Mouse (Mus musculus) kidney, postnatal 0 days (tissue): Measurements from ENCODE around the gene Cyp2d11. TPM values are rescaled to one million over a fixed set of nuclear protein-coding genes. Genes with fewer than 3 reads are reported as not detected.

Source experiments
- ATAC-seq: fragments of 200-750 bp; cut with Nextera tagmentation; replicated peaks from 2 replicates; pipeline ENCODE4 v1.8.0; 2017; ENCODE audit warnings: low read depth, moderate number of reproducible peaks, moderate TSS enrichment, moderate library complexity; ENCODE audit not compliant: low FRiP score
- DNase-seq: peaks from one replicate; pipeline ENCODE4 v3.0.0-alpha.2; 2016; ENCODE audit warnings: low spot score
- H3K27ac ChIP-seq: fragments of 300-500 bp; sonication (generic); 2 replicates; pipeline ENCODE4 v1.5.1; 2014; ENCODE audit warnings: mild to moderate bottlenecking
- H3K27me3 ChIP-seq: fragments of 300-500 bp; sonication (generic); 2 replicates; pipeline ENCODE4 v1.6.1; 2014; ENCODE audit warnings: low read length, mixed read lengths; ENCODE audit not compliant: insufficient read depth
- H3K36me3 ChIP-seq: fragments of 300-500 bp; sonication (generic); 2 replicates; pipeline ENCODE4 v1.6.1; 2014; ENCODE audit warnings: low read length, mixed read lengths; ENCODE audit not compliant: insufficient read depth
- H3K4me1 ChIP-seq: fragments of 300-500 bp; sonication (generic); replicated peaks from 2 replicates; pipeline ENCODE4 v1.6.1; 2014; ENCODE audit warnings: antibody characterized with exemption, low read length, mixed read lengths; ENCODE audit not compliant: insufficient read depth
- H3K4me2 ChIP-seq: fragments of 300-500 bp; sonication (generic); 2 replicates; pipeline ENCODE4 v1.6.1; 2014; ENCODE audit warnings: mild to moderate bottlenecking, low read length, moderate library complexity, mixed read lengths
- H3K4me3 ChIP-seq: fragments of 300-500 bp; sonication (generic); replicated peaks from 2 replicates; pipeline ENCODE4 v1.5.1; 2014; ENCODE audit warnings: low read depth, low read length
- H3K9ac ChIP-seq: fragments of 300-500 bp; sonication (generic); 2 replicates; pipeline ENCODE4 v1.6.1; 2014; ENCODE audit warnings: low read depth, low read length
- H3K9me3 ChIP-seq: fragments of 300-500 bp; sonication (generic); replicated peaks from 2 replicates; pipeline ENCODE4 v1.6.1; 2016; ENCODE audit warnings: low read length, inconsistent platforms, mixed read lengths
- CTCF ChIP-seq: IDR thresholded peaks from 2 replicates; pipeline ENCODE4 v1.5.1; 2016; ENCODE audit warnings: antibody characterized with exemption, low read depth, mild to moderate bottlenecking, moderate library complexity
- WGBS: fragments of 180-500 bp; shearing (Covaris S2); extraction: QIAGEN DNeasy Blood & Tissue Kit; methylation state at CpG from one replicate; pipeline ENCODE4 v1.1.7; 2014; 5-methylcytosine and 5-hydroxymethylcytosine counted together
- polyA plus RNA-seq: library from polyadenylated mRNA; unstranded; fragments of >200 nt; fragmentation: Nextera tagmentation; extraction: Ambion mirVana; gene quantifications from 2 replicates; pipeline ENCODE4 v1.2.1, GENCODE M21; 2015

Cyp2d11 gene
- polyA plus RNA-seq, 1 experiment from 2014 or later, result not detected

GRCm38 (mm10) chr15:82348999-82349341, 44.9 kb downstream of the Cyp2d11 start:
- no peak for ATAC-seq
- no peak for TF ChIP-seq CTCF
- WGBS, result 80% methylated on average over 2 of the region's 2 CpGs

GRCm38 (mm10) chr15:82348258-82348998, 45.4 kb downstream of the Cyp2d11 start:
- ATAC-seq (no peak), DNase-seq (no peak)
- Histone ChIP-seq H3K4me2 (no peak overlapping the region), H3K4me1 (peaks cover 27% of the 10 kb centered on the region), H3K27me3 (no peaks in the 10 kb centered on the region), H3K4me3 (no peak overlapping the region), H3K36me3 (peaks cover 34% of the 10 kb centered on the region), H3K9me3 (no peaks in the 10 kb centered on the region), H3K9ac (no peak overlapping the region), H3K27ac (peak overlapping the region; percentile 92; the same call in 1 of the 2 replicates)
- WGBS, result 83% methylated on average over 8 of the region's 8 CpGs
- TF ChIP-seq CTCF, result no peak

More at GRCm38 (mm10) chr15:82348999-82349341, 44.9 kb downstream of the Cyp2d11 start:
- no peak for DNase-seq
- Histone ChIP-seq H3K27me3 (no peaks in the 10 kb centered on the region), H3K27ac (peak overlapping the region; percentile 25; the same call in 1 of the 2 replicates), H3K9me3 (no peaks in the 10 kb centered on the region), H3K9ac (no peak overlapping the region), H3K4me3 (no peak overlapping the region), H3K4me2 (no peak overlapping the region), H3K4me1 (peaks cover 23% of the 10 kb centered on the region), H3K36me3 (peaks cover 34% of the 10 kb centered on the region)

DNA sequence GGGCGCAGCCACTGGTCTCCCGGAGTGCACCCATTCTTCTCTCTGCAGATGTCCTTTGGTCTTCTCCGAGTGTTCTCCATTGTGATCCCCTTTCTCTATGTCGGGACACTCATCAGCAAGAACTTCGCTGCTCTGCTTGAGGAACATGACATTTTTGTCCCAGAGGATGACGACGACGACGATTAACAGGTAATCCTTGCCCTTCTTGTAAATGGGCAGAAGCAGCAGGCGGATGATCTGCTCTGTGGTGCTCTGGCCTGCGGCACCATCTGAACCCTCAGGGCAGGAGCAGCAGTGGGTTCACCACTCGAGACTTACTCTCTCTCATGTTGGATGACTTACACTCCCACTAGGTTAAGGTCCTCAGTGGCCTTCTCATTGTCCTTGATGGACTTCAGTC, 46.0 kb downstream of the Cyp2d11 start:
- ATAC-seq (no peak), DNase-seq (no peak)
- Histone ChIP-seq H3K4me3 (no peak overlapping the region), H3K36me3 (peaks cover 34% of the 10 kb centered on the region), H3K27me3 (no peaks in the 10 kb centered on the region), H3K9me3 (no peaks in the 10 kb centered on the region), H3K27ac (peak overlapping the region; percentile 92; the same call in 1 of the 2 replicates), H3K4me2 (peak overlapping the region; percentile 68; the same call in 1 of the 2 replicates), H3K4me1 (peaks cover 25% of the 10 kb centered on the region), H3K9ac (no peak overlapping the region)
- 94% methylated on average over 12 of the region's 12 CpGs for WGBS
- TF ChIP-seq CTCF, result no peak

GRCm38 (mm10) chr15:82347303-82347676, 46.5 kb downstream of the Cyp2d11 start:
- Histone ChIP-seq H3K9me3 (no peaks in the 10 kb centered on the region), H3K27ac (peak overlapping the region; percentile 92), H3K27me3 (no peaks in the 10 kb centered on the region), H3K9ac (peak overlapping the region; percentile 76; the same call in 1 of the 2 replicates), H3K36me3 (peaks cover 34% of the 10 kb centered on the region), H3K4me3 (peak overlapping the region; percentile 56), H3K4me2 (peak overlapping the region; percentile 68), H3K4me1 (peaks cover 23% of the 10 kb centered on the region)
- no peak for DNase-seq
- TF ChIP-seq CTCF, result no peak
- ATAC-seq, result no peak
- 72% methylated on average over 4 of the region's 4 CpGs for WGBS

GRCm38 (mm10) chr15:82346580-82347302, 47.1 kb downstream of the Cyp2d11 start:
- H3K4me3 ChIP-seq, result peak overlapping the region; percentile 56
- 32% methylated on average over 14 of the region's 14 CpGs for WGBS
- no peak for ATAC-seq

DNA sequence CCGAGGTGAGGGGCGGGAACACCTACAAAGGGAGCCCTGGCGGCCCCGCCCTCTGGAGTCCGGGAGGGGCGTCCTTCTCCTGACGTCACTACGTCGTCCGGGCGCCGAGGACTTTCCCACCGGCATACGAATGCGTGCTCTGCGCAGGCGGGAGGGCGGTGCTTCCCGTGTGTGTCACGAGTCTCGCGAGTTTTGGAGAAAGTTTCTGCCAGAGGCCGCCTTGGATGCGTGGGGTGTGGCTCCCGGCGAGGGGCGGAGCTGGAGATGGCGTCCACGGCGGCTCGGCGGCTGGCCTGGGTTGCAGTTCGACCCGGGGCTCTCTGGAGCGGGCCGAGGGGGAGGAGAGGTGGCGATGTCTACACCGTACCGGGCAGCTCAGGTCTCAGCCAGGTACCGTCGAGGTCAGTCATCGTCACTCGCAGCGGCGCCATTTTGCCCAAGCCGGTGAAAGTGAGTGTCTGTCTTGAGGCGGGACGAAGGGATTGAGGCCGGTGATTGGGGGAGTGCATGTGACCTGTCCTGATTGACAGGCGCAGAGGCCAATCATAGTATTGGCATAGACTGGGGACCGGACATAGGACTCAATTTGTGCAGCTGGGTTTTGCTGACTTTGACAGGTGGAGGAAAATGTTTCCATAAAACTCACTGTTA, 47.9 kb downstream of the Cyp2d11 start:
- peak; percentile 97 for ATAC-seq

More at GRCm38 (mm10) chr15:82346580-82347302, 47.1 kb downstream of the Cyp2d11 start:
- H3K36me3 ChIP-seq, result peaks cover 34% of the 10 kb centered on the region
- peak overlapping the region; percentile 92 for H3K27ac ChIP-seq
- peak overlapping the region; percentile 68 for H3K4me2 ChIP-seq
- H3K9ac ChIP-seq, result peak overlapping the region; percentile 76; the same call in 1 of the 2 replicates
- peak; percentile 74 for DNase-seq
- no peaks in the 10 kb centered on the region for H3K9me3 ChIP-seq
- H3K27me3 ChIP-seq, result no peaks in the 10 kb centered on the region
- peak; percentile 46; the same call in 1 of the 2 replicates for TF ChIP-seq CTCF
- H3K4me1 ChIP-seq, result peaks cover 27% of the 10 kb centered on the region

More for the DNA sequence above, 47.9 kb downstream of the Cyp2d11 start:
- Histone ChIP-seq H3K9me3 (no peaks in the 10 kb centered on the region), H3K36me3 (peaks cover 32% of the 10 kb centered on the region), H3K4me2 (peak overlapping the region; percentile 68), H3K27ac (peak overlapping the region; percentile 92), H3K27me3 (no peaks in the 10 kb centered on the region), H3K4me1 (peaks cover 35% of the 10 kb centered on the region), H3K9ac (peak overlapping the region; percentile 76), H3K4me3 (peak overlapping the region; percentile 56)
- peak; percentile 99 for DNase-seq
- TF ChIP-seq CTCF, result no peak
- WGBS, result under 1% methylated on average over 51 of the region's 51 CpGs
